ENCODE assay signal across 11 mouse cellular contexts in genomic region chr11:104379635-104380034, GRCm38 (mm10).
DNase-seq lines count a peak whose midpoint lies in the region; ATAC-seq and TF ChIP-seq lines count a peak whose summit lies in the region.
"Had no signal": no experiment of that assay in that cellular context is flagged by ENCODE, and none has a peak within 500 bp of the region (broad histone marks: within the 10 kb centered on the region; RNA-seq: fewer than 3 reads in every experiment).

No protein-coding gene starts in this region.

- no peaks in the 10 kb centered on the region for H3K4me1 ChIP-seq in bone marrow, adult 2 months (ENCODE audit: control insufficient read depth, insufficient read depth, low read length)
- H3K4me1 ChIP-seq in forebrain, embryonic 16.5 days (replicated peaks; ENCODE audit: control insufficient read depth, insufficient read depth, low read length), result no peaks in the 10 kb centered on the region
- H3K4me1 ChIP-seq: embryonic facial prominence, embryonic 15.5 days; hindbrain, embryonic 15.5 days had no signal

- DNase-seq in cerebellum, postnatal 10 days, result peak; percentile 28 to 33
- DNase-seq in cerebellum, adult 9-10 months, result no peak
- DNase-seq in left cerebral cortex, adult 2 months (ENCODE audit: extremely low spot score in 1 of 2, low spot score in 2 of 2), result no peak
- DNase-seq in left cerebral cortex, postnatal 36 days (ENCODE audit: low spot score in 2 of 2), result no peak
- peak; percentile 47 for DNase-seq in naive thymus-derived CD4-positive, alpha-beta T cell, adult 2 months (ENCODE audit: low read depth)
- no peak for DNase-seq in frontal cortex, postnatal 36 days (ENCODE audit: low spot score in 2 of 2)

- H3K9me3 ChIP-seq in forebrain, embryonic 16.5 days (ENCODE audit: control insufficient read depth, low read length), result no peaks in the 10 kb centered on the region
- H3K9me3 ChIP-seq: embryonic facial prominence, embryonic 15.5 days; G1E; hindbrain, embryonic 15.5 days had no signal

- WGBS in bone marrow, adult 2 months, result 49% methylated on average over 1 of the region's 1 CpGs
- 58% methylated on average over 1 of the region's 1 CpGs for WGBS in forebrain, embryonic 16.5 days

- H3K36me3 ChIP-seq in forebrain, embryonic 16.5 days (ENCODE audit: control insufficient read depth, insufficient read depth), result peaks cover 3% of the 10 kb centered on the region; the same call in 1 of the 2 replicates
- H3K36me3 ChIP-seq: hindbrain, embryonic 15.5 days had no signal

- TF ChIP-seq CTCF in left cerebral cortex, adult 2 months (IDR thresholded peaks at IDR 0.05), result peak; percentile 40; the same call in 1 of the 2 replicates
- peak; percentile 58 for TF ChIP-seq CTCF in bone marrow, adult 2 months (IDR thresholded peaks at IDR 0.05; ENCODE audit: control insufficient read depth, insufficient read depth, low read length)

- H3K4me3 ChIP-seq in left cerebral cortex, adult 2 months, result no peak overlapping the region
- H3K4me3 ChIP-seq in bone marrow, adult 2 months (replicated peaks; ENCODE audit: control insufficient read depth, low read depth, low read length), result no peak overlapping the region
- H3K4me3 ChIP-seq in forebrain, embryonic 16.5 days (replicated peaks; ENCODE audit: low read length), result no peak overlapping the region
- H3K4me3 ChIP-seq: embryonic facial prominence, embryonic 15.5 days; hindbrain, embryonic 15.5 days had no signal

- H3K9ac ChIP-seq in forebrain, embryonic 16.5 days (replicated peaks; ENCODE audit: low read depth, low read length), result no peak overlapping the region
- H3K9ac ChIP-seq: embryonic facial prominence, embryonic 15.5 days; hindbrain, embryonic 15.5 days had no signal

- no peaks in the 10 kb centered on the region for H3K27me3 ChIP-seq in forebrain, embryonic 16.5 days (replicated peaks; ENCODE audit: control insufficient read depth, insufficient read depth, low read length)
- H3K27me3 ChIP-seq: embryonic facial prominence, embryonic 15.5 days; hindbrain, embryonic 15.5 days had no signal

- intact Hi-C loops in left cerebral cortex, adult 2 months (cut with DNase I), result no loop called here
- intact Hi-C loops in left cerebral cortex, postnatal 36 days (cut with DNase I), result loop anchor here (5.0 kb wide), 1 partner anchor 48 kb away; no protein-coding TSS in a partner anchor

- ATAC-seq in forebrain, embryonic 16.5 days, result no peak

- no peak for TF ChIP-seq POLR2A in bone marrow, adult 2 months (IDR thresholded peaks at IDR 0.05; ENCODE audit: borderline replicate concordance, control insufficient read depth, low read depth, low read length)

- no peak overlapping the region for H3K27ac ChIP-seq in left cerebral cortex, adult 2 months
- H3K27ac ChIP-seq in bone marrow, adult 2 months (ENCODE audit: control insufficient read depth, insufficient read depth, low read depth, low read length, poor library complexity), result no peak overlapping the region
- no peak overlapping the region for H3K27ac ChIP-seq in forebrain, embryonic 16.5 days (ENCODE audit: low read length)
- H3K27ac ChIP-seq: embryonic facial prominence, embryonic 15.5 days; hindbrain, embryonic 15.5 days had no signal

- H3K4me2 ChIP-seq in forebrain, embryonic 16.5 days (ENCODE audit: low read length), result no peak overlapping the region
- H3K4me2 ChIP-seq: embryonic facial prominence, embryonic 15.5 days; hindbrain, embryonic 15.5 days had no signal

Comparison
In these comparisons a context has a peak if more than half of its experiments do, and no peak if none do; other contexts are left out.
1. DNase-seq: peak in cerebellum, postnatal 10 days (2 of 2) and naive thymus-derived CD4-positive, alpha-beta T cell, adult 2 months (single experiment); none in cerebellum, adult 9-10 months (single experiment), left cerebral cortex, adult 2 months (0 of 2), left cerebral cortex, postnatal 36 days (0 of 2) and frontal cortex, postnatal 36 days (0 of 2).